Mouse (Mus musculus) spleen, adult 2 months (tissue): Measurements from ENCODE around the gene Lrrc37a. TPM values are rescaled to one million over a fixed set of nuclear protein-coding genes. Genes with fewer than 3 reads are reported as not detected.

Experiments
- DNase-seq, 2 experiments: peaks; one replicate each; pipeline versions ENCODE4 v3.0.0 to v3.0.0-alpha.2; 2012 to 2021; ENCODE audit warnings: low spot score in 2 of 2, low read depth in 1 of 2
- H3K27ac ChIP-seq: fragments of 200-500 bp; 2 replicates; pipeline ENCODE4 v1.5.1; 2012; ENCODE audit warnings: low read length, inconsistent platforms; ENCODE audit not compliant: insufficient read depth
- H3K27me3 ChIP-seq: fragments of 200-500 bp; 2 replicates; pipeline ENCODE4 v1.6.1; 2012; ENCODE audit warnings: mild to moderate bottlenecking, moderate library complexity, low read length, inconsistent platforms; ENCODE audit not compliant: control insufficient read depth, insufficient read depth
- H3K36me3 ChIP-seq: fragments of 200-500 bp; 2 replicates; pipeline ENCODE4 v1.6.1; 2012; ENCODE audit warnings: mild to moderate bottlenecking, low read length, inconsistent platforms; ENCODE audit not compliant: control insufficient read depth, insufficient read depth
- H3K4me1 ChIP-seq: fragments of 200-500 bp; 2 replicates; pipeline ENCODE4 v1.6.1; 2011; ENCODE audit warnings: inconsistent platforms; ENCODE audit not compliant: control insufficient read depth, insufficient read depth, insufficient read length
- H3K4me3 ChIP-seq: fragments of 200-500 bp; 2 replicates; pipeline ENCODE4 v1.5.1; 2011; ENCODE audit warnings: mild to moderate bottlenecking, inconsistent platforms; ENCODE audit not compliant: insufficient read depth, insufficient read length; ENCODE audit errors: extremely low read depth
- CTCF ChIP-seq: fragments of 200-500 bp; IDR thresholded peaks from 2 replicates; pipeline ENCODE4 v1.5.1; 2011; ENCODE audit warnings: mild to moderate bottlenecking, inconsistent platforms; ENCODE audit not compliant: insufficient read depth, insufficient read length, insufficient replicate concordance; ENCODE audit errors: extremely low read depth
- POLR2A ChIP-seq: fragments of 200-500 bp; IDR thresholded peaks from 2 replicates; pipeline ENCODE4 v1.6.1; 2011; ENCODE audit warnings: low read depth, low read length, inconsistent platforms
- WGBS: fragments of 180-500 bp; shearing (Covaris S2); methylation state at CpG from one replicate; pipeline ENCODE4 v1.1.7; 2018; 5-methylcytosine and 5-hydroxymethylcytosine counted together
- polyA plus RNA-seq: library from polyadenylated mRNA; depleted of rRNA; stranded (reverse); fragments of >200 nt; gene quantifications from 2 replicates; pipeline ENCODE4 v1.2.3, GENCODE M21; 2012

Lrrc37a gene
- polyA plus RNA-seq, 1 experiment: not detected

DNA sequence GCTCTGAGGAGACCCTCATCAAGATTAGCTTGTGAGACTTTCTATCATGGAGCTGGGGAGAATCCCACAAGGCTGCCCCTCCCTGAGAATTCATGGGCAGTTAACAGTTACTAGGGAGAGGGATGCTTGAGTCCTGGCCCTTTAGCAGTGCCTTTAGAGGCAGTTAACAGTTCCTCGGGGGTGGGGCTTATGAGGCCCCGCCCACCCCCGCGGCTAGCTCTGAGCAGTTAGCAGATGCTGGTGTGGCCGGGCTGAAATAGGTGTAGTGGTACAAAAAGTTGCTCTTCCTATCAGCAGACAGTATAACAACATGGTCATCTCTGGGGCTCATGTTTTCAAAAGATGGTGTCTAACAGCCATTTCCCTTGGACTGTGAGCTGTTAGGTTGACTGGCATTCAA is 79.4 kb downstream of the Lrrc37a start:
- 23% methylated on average over 5 of the region's 5 CpGs for WGBS
- Histone ChIP-seq H3K27ac (no peak overlapping the region), H3K27me3 (no peaks in the 10 kb centered on the region), H3K4me1 (no peaks in the 10 kb centered on the region), H3K36me3 (no peaks in the 10 kb centered on the region), H3K4me3 (no peak overlapping the region)
- no peak for DNase-seq
- TF ChIP-seq CTCF: no peak
- no peak for TF ChIP-seq POLR2A

DNA sequence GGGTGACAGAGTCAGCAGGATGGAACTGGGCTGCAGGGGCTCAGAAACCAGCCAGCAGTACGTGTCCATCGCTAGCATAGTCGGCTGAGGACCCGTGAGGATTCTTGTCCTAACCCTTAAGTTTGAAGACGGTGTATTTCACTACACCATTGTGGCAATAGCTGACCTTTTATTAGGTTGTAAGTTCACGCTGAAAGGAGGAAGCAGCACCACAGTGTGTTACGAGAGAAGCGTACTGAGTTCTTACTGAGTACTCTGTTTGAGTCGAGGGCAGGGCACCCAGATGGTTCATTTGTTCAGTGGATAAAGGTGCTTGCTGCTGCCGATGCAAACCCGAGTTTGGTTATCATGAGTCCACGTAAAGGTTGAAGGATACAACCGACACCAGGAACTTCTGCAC is 84.7 kb downstream of the Lrrc37a start:
- DNase-seq: no peak
- Histone ChIP-seq H3K27ac (0 out of 2 replicates have a peak overlapping the region, but pooled peaks have one; percentile 25), H3K27me3 (no peaks in the 10 kb centered on the region), H3K4me1 (peaks cover 5% of the 10 kb centered on the region; the same call in 1 of the 2 replicates), H3K36me3 (no peaks in the 10 kb centered on the region), H3K4me3 (no peak overlapping the region)
- WGBS: 81% methylated on average over 13 of the region's 13 CpGs
- TF ChIP-seq CTCF: no peak
- TF ChIP-seq POLR2A: no peak

DNA sequence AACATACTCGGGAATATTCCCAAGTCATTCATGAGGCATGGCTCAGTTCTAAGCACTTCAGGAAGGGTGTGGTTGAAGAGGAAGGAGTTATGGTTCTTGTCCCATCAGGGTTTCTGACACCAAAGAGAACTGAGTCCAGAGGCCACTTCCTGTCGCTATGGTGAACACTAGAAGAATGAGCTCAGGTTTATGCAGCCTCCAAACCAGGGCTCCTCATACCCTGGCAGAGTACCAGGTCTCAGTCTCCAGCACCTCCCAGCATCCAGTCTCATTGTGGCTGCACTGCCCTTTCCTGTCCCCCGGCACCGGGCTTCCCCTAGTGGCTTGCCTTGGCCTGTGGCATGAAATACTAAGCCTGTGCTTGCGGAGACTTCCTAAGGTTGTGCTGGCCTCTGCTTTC is 85.2 kb downstream of the Lrrc37a start:
- no peak for DNase-seq
- Histone ChIP-seq H3K27ac (0 out of 2 replicates have a peak overlapping the region, but pooled peaks have one; percentile 25), H3K36me3 (no peaks in the 10 kb centered on the region), H3K27me3 (no peaks in the 10 kb centered on the region), H3K4me1 (peaks cover 5% of the 10 kb centered on the region; the same call in 1 of the 2 replicates), H3K4me3 (no peak overlapping the region)
- 32% methylated on average over 5 of the region's 5 CpGs for WGBS
- TF ChIP-seq CTCF: no peak
- no peak for TF ChIP-seq POLR2A

DNA sequence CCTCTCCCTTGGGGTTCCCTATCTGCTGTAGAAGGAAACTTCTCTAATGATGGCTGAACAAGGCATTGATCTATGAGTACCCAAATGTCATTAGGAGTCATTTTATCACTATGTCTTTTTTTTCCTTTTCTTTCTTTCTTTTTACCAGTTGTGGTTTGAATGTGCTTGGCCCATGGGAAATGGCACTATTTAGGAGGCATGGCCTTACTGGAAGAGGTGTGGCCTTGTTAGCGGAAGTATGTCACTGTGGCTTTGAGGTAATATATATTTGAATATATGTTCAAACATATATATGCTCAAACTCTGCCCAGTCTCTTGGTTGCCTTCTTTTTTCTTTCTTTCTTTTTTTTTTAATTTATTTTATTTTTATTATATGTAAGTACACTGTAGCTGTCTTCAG is 90.9 kb downstream of the Lrrc37a start:
- 39% methylated on average over 1 of the region's 1 CpGs for WGBS
- Histone ChIP-seq H3K4me1 (peaks cover 8% of the 10 kb centered on the region; the same call in 1 of the 2 replicates), H3K27ac (peak overlapping the region; percentile 97), H3K27me3 (no peaks in the 10 kb centered on the region), H3K36me3 (peaks cover 4% of the 10 kb centered on the region), H3K4me3 (no peak overlapping the region)
- peak in 1 of 2 experiments; percentile 70 for DNase-seq
- no peak for TF ChIP-seq CTCF
- TF ChIP-seq POLR2A: no peak

DNA sequence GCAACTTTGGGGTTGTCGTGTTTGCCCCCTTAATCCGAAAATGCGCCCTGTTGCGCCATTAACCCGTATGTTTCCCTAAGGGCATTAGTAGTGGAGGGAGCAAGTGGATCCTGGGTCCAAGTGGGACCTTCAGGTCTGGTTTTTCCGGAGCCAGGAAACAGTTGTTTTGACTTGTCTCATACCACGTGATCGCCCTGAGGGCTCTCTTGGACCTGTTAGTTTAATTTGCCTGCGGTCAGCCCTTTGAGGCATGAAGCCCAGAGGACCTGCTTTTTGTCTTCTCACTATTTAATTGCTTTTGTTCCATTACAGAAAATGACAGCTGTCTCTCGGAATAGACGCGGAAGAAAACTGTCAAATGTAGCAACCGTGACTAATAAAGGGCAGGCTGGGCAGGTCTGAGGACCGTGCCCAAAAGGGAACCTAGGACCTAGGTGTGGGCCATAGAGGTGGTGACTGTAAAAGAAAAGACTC is 91.4 kb downstream of the Lrrc37a start:
- peak overlapping the region; percentile 97 for H3K27ac ChIP-seq
- WGBS: 4% methylated on average over 14 of the region's 14 CpGs
- H3K4me1 ChIP-seq: peaks cover 8% of the 10 kb centered on the region; the same call in 1 of the 2 replicates
- H3K4me3 ChIP-seq: peak overlapping the region; percentile 65
- TF ChIP-seq POLR2A (no peak), CTCF (no peak)
- H3K27me3 ChIP-seq: no peaks in the 10 kb centered on the region
- H3K36me3 ChIP-seq: peaks cover 4% of the 10 kb centered on the region
- peak; percentile 76 to 94 for DNase-seq

DNA sequence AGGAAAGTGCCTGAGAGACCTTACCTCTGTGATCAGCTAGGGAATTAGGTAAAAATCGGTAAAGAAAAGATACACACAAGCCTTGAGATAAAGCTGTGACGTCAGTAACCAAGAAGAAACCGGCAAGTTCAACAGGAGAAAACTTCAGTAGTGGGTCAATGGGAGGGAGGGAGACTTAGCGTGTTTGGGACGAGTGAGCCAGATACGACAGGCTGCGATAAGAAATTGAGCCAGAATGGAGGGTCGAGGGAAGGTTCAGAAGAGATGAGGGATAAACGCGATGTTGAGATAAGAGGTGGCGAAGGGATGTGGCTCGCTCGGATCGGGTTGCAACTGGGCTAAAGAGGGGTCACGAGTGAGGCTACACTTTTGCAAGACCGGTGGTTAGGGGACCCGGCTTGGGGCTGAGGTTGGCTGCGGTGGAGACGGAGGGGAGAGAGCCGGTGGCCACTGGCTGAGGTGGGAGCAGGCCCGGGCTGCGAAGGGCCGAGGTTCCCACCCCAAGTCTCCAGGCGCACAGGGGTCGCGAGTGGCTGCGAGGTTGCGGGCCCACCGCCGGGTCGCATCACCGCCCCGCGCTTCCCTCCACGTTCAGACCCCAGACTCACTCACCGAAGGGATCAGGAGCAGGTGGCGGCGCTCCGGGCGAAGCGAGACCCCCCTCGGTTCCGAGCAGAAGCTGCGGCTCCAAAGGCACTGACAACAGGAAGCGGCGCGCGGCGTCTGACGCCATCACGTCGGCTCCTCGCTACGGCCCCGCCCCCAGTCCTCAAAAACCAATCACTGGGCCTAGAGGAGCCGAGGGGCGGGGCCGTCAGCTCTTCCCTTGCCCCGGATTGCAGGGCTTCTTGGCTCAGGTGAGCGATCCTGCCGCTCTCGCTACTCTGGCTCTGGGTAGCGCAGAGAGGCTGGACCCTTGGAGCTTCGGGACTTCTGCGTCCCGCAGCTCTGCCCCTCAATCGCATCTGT is 92.1 kb downstream of the Lrrc37a start, which contains the start of gene Plekhm1:
TSS of gene Plekhm1 (minus strand) at position 707 of the 969 bp plus-strand sequence.
- TF ChIP-seq CTCF (no peak), POLR2A (peak; percentile 52; the same call in 1 of the 2 replicates)
- peak within 1 kb of the TSS; percentile 97 for H3K27ac ChIP-seq
- under 1% methylated on average over 67 of the region's 67 CpGs for WGBS

More for the DNA sequence above, 92.1 kb downstream of the Lrrc37a start, which contains the start of gene Plekhm1:
- peak within 1 kb of the TSS; percentile 90 for H3K4me3 ChIP-seq
- H3K4me1 ChIP-seq: peaks cover 8% of the 10 kb centered on the region; the same call in 1 of the 2 replicates
- DNase-seq: peak; percentile 94 to 96
- no peaks in the 10 kb centered on the region for H3K27me3 ChIP-seq
- H3K36me3 ChIP-seq: peaks cover 4% of the 10 kb centered on the region
